Mouse (Mus musculus): ENCODE data around the gene Ccdc15. TPM values are rescaled to one million over a fixed set of nuclear protein-coding genes. Genes with fewer than 3 reads are reported as not detected.

Ccdc15 gene
- polyA plus RNA-seq, 1 experiment from 2014 or later = 5.3 TPM

DNA sequence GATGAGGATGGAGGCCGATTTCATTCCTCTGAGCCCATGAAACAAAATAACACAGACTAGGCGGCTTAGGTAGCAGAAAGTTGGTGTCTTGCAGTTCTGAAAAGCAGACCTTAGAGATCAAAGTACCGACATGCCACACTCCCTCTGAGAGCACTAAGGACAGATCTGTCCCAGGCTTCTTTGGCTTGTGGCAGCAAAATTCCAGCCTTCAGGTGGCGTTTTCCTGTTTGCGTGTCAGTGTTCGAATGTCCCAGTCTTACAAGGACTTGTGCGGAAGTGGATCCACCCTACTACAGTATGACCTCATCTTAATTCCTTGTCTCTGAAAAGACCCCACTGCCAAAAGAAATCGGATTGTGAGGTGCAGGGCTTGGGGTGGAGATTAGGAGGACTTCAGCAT, 20.6 kb upstream of the Ccdc15 start:
- Histone ChIP-seq H3K36me3 (ENCODE audit: control insufficient read depth, insufficient read depth, low read length) (no peaks in the 10 kb centered on the region), H3K27me3 (ENCODE audit: control insufficient read depth, insufficient read depth, low read length) (no peaks in the 10 kb centered on the region), H3K4me1 (ENCODE audit: control insufficient read depth, insufficient read depth, low read length) (no peaks in the 10 kb centered on the region), H3K27ac (ENCODE audit: low read depth, low read length) (no peak overlapping the region), H3K4me2 (no peak overlapping the region), H3K9me3 (replicated peaks; ENCODE audit: control insufficient read depth, low read length) (no peaks in the 10 kb centered on the region), H3K4me3 (ENCODE audit: low read depth, low read length) (no peak overlapping the region), H3K9ac (ENCODE audit: low read depth, low read length) (no peak overlapping the region)
- ATAC-seq (replicated peaks; ENCODE audit: insufficient number of reproducible peaks, low FRiP score, low TSS enrichment) = no peak
- WGBS (ENCODE audit: insufficient replicate concordance) = 64% methylated on average over 8 of the region's 8 CpGs

DNA sequence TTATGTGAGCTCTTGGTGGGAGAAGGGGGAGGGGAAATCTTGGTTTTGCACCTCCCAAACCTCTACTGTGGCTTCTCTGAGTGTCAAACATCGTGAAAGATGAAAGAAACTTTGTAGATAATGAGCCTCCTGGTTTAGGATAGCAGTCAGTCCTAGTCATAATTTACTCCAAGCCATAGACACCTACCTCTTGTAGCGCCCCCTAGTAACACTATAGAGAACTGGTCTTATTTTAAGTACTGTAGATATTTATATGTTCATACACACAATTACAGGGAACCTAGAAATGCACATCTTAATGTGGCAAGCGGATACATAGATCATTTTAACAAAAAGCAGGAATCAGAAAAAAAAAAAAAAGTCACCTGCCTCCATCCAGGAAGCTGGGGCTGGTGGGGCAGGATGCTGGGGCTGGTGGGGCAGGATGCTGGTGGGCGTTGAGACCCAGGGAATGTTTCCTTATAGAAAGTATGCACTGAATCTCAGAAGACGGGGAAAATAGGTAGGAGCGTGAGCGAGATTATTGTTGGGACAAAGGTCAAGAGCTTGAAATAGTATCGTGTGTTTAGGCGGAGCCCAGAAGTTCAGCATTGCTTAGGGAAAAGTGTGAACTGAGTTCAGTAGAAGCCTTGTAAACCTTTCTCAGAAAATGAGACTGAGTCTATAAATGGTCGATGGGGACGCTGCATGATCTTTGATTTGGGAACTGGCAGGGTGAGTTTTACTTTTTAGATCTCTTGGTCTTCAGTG, 20.0 kb upstream of the Ccdc15 start:
- H3K27ac ChIP-seq (ENCODE audit: low read depth, low read length) = no peak overlapping the region
- WGBS (ENCODE audit: insufficient replicate concordance) = 70% methylated on average over 11 of the region's 11 CpGs
- no peaks in the 10 kb centered on the region for H3K27me3 ChIP-seq (ENCODE audit: control insufficient read depth, insufficient read depth, low read length)
- H3K9ac ChIP-seq (ENCODE audit: low read depth, low read length) = no peak overlapping the region
- H3K4me1 ChIP-seq (ENCODE audit: control insufficient read depth, insufficient read depth, low read length) = no peaks in the 10 kb centered on the region
- H3K4me2 ChIP-seq = no peak overlapping the region
- no peaks in the 10 kb centered on the region for H3K9me3 ChIP-seq (replicated peaks; ENCODE audit: control insufficient read depth, low read length)
- ATAC-seq (replicated peaks; ENCODE audit: insufficient number of reproducible peaks, low FRiP score, low TSS enrichment) = no peak
- no peaks in the 10 kb centered on the region for H3K36me3 ChIP-seq (ENCODE audit: control insufficient read depth, insufficient read depth, low read length)
- no peak overlapping the region for H3K4me3 ChIP-seq (ENCODE audit: low read depth, low read length)

DNA sequence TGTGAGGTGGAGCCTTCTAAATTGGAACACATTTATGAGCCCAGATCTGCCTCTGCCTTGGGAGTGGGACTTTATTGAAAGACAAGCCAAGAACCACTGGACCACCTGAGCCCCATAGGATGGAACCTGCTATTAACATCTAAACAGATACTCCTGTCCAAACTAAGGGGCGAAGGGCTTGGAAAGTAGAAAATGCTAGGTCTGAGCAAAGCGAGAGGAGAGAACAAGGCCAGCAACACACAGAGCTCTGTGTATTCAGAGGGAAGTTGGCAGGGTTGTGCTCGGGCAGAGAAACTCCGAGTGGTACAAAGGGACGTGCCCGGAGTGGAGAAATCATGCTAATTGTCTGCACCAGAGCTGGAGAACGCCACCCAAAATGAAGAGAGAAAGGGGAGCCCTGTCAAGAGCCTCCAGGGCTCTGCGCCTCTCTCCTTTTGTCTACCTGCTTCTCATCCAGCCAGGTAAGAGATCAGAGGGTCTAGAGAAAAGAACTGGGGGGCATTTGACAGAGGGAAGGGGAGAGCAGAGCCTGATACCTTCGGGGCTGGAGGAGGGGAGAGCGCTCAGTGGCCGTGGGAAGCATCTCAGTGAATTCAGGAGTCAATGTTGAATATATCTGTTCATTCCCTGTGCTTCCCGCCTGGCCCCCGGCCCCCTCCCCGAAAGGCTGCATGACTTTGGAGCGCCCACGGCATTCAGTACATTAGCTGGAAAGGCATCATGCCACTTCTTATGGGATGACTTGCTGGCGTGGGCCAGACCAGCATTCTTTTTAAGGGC, 19.3 kb upstream of the Ccdc15 start, which contains the start of gene Hepacam:
Gene Hepacam, plus strand, starts transcription at position 51 of the 780 bp plus-strand sequence.
- Histone ChIP-seq H3K4me1 (ENCODE audit: control insufficient read depth, insufficient read depth, low read length) (no peaks in the 10 kb centered on the region), H3K27ac (ENCODE audit: low read depth, low read length) (no peak within 1 kb of the TSS), H3K9me3 (replicated peaks; ENCODE audit: control insufficient read depth, low read length) (no peaks in the 10 kb centered on the region), H3K27me3 (ENCODE audit: control insufficient read depth, insufficient read depth, low read length) (no peaks in the 10 kb centered on the region), H3K9ac (ENCODE audit: low read depth, low read length) (no peak within 1 kb of the TSS), H3K4me3 (ENCODE audit: low read depth, low read length) (no peak within 1 kb of the TSS), H3K36me3 (ENCODE audit: control insufficient read depth, insufficient read depth, low read length) (no peaks in the 10 kb centered on the region), H3K4me2 (no peak within 1 kb of the TSS)
- ATAC-seq (replicated peaks; ENCODE audit: insufficient number of reproducible peaks, low FRiP score, low TSS enrichment) = no peak
- 81% methylated on average over 17 of the region's 17 CpGs for WGBS (ENCODE audit: insufficient replicate concordance)

DNA sequence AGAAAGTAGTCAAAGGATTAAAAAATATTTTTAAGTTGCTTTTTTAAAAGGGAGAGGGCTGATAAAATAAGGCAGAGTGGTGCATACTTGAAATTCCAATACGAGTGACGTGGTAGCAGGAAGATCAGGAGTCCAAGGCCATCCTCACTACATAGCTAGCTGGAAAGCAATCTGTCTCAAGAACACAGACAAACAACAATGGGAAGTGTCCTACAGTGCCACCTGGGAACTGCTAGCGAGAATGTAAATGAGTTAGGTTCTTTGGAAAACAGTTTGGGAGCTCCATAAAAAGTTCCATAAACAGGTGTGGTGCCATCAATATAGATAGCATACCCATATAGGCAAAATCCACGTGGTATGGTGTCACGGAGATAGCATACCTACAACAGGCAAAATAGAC, 17.5 kb upstream of the Ccdc15 start:
- ATAC-seq (replicated peaks; ENCODE audit: insufficient number of reproducible peaks, low FRiP score, low TSS enrichment) = no peak
- Histone ChIP-seq H3K4me3 (ENCODE audit: low read depth, low read length) (no peak overlapping the region), H3K4me2 (no peak overlapping the region), H3K36me3 (ENCODE audit: control insufficient read depth, insufficient read depth, low read length) (no peaks in the 10 kb centered on the region), H3K9me3 (replicated peaks; ENCODE audit: control insufficient read depth, low read length) (no peaks in the 10 kb centered on the region), H3K9ac (ENCODE audit: low read depth, low read length) (no peak overlapping the region), H3K27ac (ENCODE audit: low read depth, low read length) (no peak overlapping the region), H3K4me1 (ENCODE audit: control insufficient read depth, insufficient read depth, low read length) (no peaks in the 10 kb centered on the region), H3K27me3 (ENCODE audit: control insufficient read depth, insufficient read depth, low read length) (no peaks in the 10 kb centered on the region)
- 50% methylated on average over 5 of the region's 5 CpGs for WGBS (ENCODE audit: insufficient replicate concordance)

DNA sequence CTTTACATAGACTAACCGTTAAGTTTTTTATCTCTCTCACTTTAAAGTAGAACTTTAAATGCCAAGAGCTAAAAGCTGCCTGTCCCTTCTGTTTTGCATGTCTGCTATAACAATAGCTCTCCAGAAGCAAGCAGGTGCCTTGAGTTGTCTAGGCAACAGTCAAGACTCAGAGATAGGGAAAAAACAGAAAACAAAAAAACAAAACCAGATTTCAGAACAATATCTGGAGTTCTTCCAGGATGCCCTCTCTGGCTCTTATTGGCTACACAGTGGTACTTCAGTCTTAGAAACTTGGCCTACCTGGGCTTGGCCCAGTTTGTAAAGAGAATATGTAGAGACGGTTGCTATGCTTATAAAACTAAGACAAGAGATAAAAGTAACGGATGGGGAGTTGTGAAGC, 16.2 kb upstream of the Ccdc15 start:
- H3K9me3 ChIP-seq (replicated peaks; ENCODE audit: control insufficient read depth, low read length) = no peaks in the 10 kb centered on the region
- no peak overlapping the region for H3K9ac ChIP-seq (ENCODE audit: low read depth, low read length)
- H3K4me3 ChIP-seq (ENCODE audit: low read depth, low read length) = no peak overlapping the region
- H3K4me1 ChIP-seq (ENCODE audit: control insufficient read depth, insufficient read depth, low read length) = peaks cover 2% of the 10 kb centered on the region; the same call in 1 of the 2 replicates
- no peak overlapping the region for H3K4me2 ChIP-seq
- no peaks in the 10 kb centered on the region for H3K36me3 ChIP-seq (ENCODE audit: control insufficient read depth, insufficient read depth, low read length)
- no peaks in the 10 kb centered on the region for H3K27me3 ChIP-seq (ENCODE audit: control insufficient read depth, insufficient read depth, low read length)
- no peak for ATAC-seq (replicated peaks; ENCODE audit: insufficient number of reproducible peaks, low FRiP score, low TSS enrichment)
- no peak overlapping the region for H3K27ac ChIP-seq (ENCODE audit: low read depth, low read length)
- 74% methylated on average over 3 of the region's 3 CpGs for WGBS (ENCODE audit: insufficient replicate concordance)

DNA sequence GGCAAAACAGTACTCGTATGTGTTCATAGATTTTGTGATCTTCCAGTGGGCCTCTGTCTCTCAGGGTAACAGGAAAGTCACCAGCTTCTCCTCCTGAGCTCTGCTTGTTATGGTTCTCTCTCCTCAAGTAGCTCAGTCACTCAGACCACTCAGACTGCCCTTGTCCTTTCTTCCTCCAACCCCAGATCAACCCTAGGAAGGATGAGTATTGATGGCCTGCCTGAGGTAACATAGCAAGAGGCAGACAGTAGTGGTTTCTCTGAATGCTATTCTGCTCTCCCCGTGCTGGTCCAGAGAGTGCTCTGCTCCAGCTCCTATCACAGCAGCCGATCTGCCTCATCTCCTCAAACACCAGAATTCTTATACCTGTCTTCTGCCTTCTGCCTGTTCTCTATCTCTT, 15.3 kb upstream of the Ccdc15 start:
- Histone ChIP-seq H3K27me3 (ENCODE audit: control insufficient read depth, insufficient read depth, low read length) (no peaks in the 10 kb centered on the region), H3K9ac (ENCODE audit: low read depth, low read length) (no peak overlapping the region), H3K36me3 (ENCODE audit: control insufficient read depth, insufficient read depth, low read length) (no peaks in the 10 kb centered on the region), H3K4me1 (ENCODE audit: control insufficient read depth, insufficient read depth, low read length) (peaks cover 3% of the 10 kb centered on the region; the same call in 1 of the 2 replicates), H3K27ac (ENCODE audit: low read depth, low read length) (no peak overlapping the region), H3K4me3 (ENCODE audit: low read depth, low read length) (no peak overlapping the region), H3K9me3 (replicated peaks; ENCODE audit: control insufficient read depth, low read length) (no peaks in the 10 kb centered on the region), H3K4me2 (no peak overlapping the region)
- ATAC-seq (replicated peaks; ENCODE audit: insufficient number of reproducible peaks, low FRiP score, low TSS enrichment) = no peak
- WGBS (ENCODE audit: insufficient replicate concordance) = 54% methylated on average over 3 of the region's 3 CpGs

DNA sequence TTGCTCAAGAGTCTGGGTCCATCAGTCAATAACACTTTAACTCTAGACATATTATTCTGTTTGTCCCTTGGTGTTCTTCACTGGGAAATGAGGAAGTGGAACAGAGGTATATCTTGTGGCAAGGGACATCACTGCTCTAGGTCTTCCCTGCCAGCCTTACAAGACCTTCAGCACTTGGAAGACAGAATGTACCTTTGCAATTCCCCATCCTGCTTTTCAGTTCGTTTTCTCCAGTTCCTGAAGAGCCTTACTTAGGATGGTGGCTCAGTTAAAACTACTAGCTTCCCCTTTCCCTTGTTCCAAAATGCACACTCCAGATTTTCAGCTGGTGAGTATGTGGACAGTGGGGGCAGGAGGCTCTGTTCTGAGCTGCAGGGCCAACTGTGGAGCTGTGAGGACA, 14.6 kb upstream of the Ccdc15 start:
- WGBS (ENCODE audit: insufficient replicate concordance) = 58% methylated on average over 1 of the region's 1 CpGs
- Histone ChIP-seq H3K4me2 (no peak overlapping the region), H3K27ac (ENCODE audit: low read depth, low read length) (no peak overlapping the region), H3K9ac (ENCODE audit: low read depth, low read length) (no peak overlapping the region), H3K9me3 (replicated peaks; ENCODE audit: control insufficient read depth, low read length) (no peaks in the 10 kb centered on the region), H3K36me3 (ENCODE audit: control insufficient read depth, insufficient read depth, low read length) (no peaks in the 10 kb centered on the region), H3K4me3 (ENCODE audit: low read depth, low read length) (no peak overlapping the region), H3K4me1 (ENCODE audit: control insufficient read depth, insufficient read depth, low read length) (peaks cover 3% of the 10 kb centered on the region; the same call in 1 of the 2 replicates), H3K27me3 (ENCODE audit: control insufficient read depth, insufficient read depth, low read length) (no peaks in the 10 kb centered on the region)
- no peak for ATAC-seq (replicated peaks; ENCODE audit: insufficient number of reproducible peaks, low FRiP score, low TSS enrichment)

DNA sequence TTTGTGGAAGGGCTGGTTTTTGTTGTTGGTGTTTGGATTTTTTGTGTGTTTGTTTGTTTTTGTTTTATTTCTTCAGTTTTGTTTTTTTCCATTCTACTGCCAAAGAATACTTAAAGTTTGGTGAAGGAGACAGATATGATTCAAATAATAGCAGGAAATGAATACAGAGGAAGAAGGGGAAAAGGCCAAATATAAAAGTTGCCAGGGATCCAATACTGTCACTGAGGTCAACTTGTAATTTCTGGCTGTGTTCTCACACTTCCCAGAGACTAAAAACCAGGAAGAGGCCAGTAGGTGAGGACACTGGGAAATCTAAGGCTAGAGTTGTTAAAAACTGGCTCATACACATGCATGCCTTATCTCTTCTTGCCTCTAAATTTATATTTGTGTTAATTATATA, 13.9 kb upstream of the Ccdc15 start:
- H3K4me3 ChIP-seq (ENCODE audit: low read depth, low read length) = no peak overlapping the region
- peaks cover 3% of the 10 kb centered on the region; the same call in 1 of the 2 replicates for H3K4me1 ChIP-seq (ENCODE audit: control insufficient read depth, insufficient read depth, low read length)
- H3K4me2 ChIP-seq = no peak overlapping the region
- no peaks in the 10 kb centered on the region for H3K36me3 ChIP-seq (ENCODE audit: control insufficient read depth, insufficient read depth, low read length)
- no peak for ATAC-seq (replicated peaks; ENCODE audit: insufficient number of reproducible peaks, low FRiP score, low TSS enrichment)
- H3K27ac ChIP-seq (ENCODE audit: low read depth, low read length) = no peak overlapping the region
- H3K9ac ChIP-seq (ENCODE audit: low read depth, low read length) = no peak overlapping the region
- H3K27me3 ChIP-seq (ENCODE audit: control insufficient read depth, insufficient read depth, low read length) = no peaks in the 10 kb centered on the region
- no peaks in the 10 kb centered on the region for H3K9me3 ChIP-seq (replicated peaks; ENCODE audit: control insufficient read depth, low read length)
